Mouse (Mus musculus) G1E (cell line): ENCODE measurements at regions not wholly inside any gene's neighbourhood (a gene's known extent, or its start where the extent isn't known, plus 50 kb on each side); places are given as distances from the start of the nearest gene placed in this dataset.

Source experiments
- ATAC-seq: 2 replicates; pipeline ENCODE4 v1.8.0; 2016; ENCODE audit warnings: mild to moderate bottlenecking; ENCODE audit not compliant: insufficient number of reproducible peaks, poor library complexity, low FRiP score, severe bottlenecking; ENCODE audit errors: extremely low read depth
- DNase-seq: peaks from one replicate; pipeline ENCODE4 v3.0.0; 2012; ENCODE audit warnings: low spot score
- H3K27me3 ChIP-seq: 2 replicates; pipeline ENCODE4 v1.6.1; 2012; ENCODE audit warnings: mild to moderate bottlenecking, low read length, inconsistent platforms; ENCODE audit not compliant: insufficient read depth
- H3K36me3 ChIP-seq: replicated peaks from 2 replicates; pipeline ENCODE3; 2012; ENCODE audit warnings: mild to moderate bottlenecking, inconsistent platforms
- H3K4me1 ChIP-seq: 2 replicates; pipeline ENCODE4 v1.6.1; 2012; ENCODE audit warnings: low read depth, low read length, inconsistent platforms, mixed read lengths; ENCODE audit not compliant: insufficient read depth
- H3K4me3 ChIP-seq: 2 replicates; pipeline ENCODE4 v1.5.1; 2012; ENCODE audit warnings: low read depth, mild to moderate bottlenecking, inconsistent platforms, low read length, moderate library complexity, mixed read lengths
- H3K9me3 ChIP-seq: replicated peaks from 2 replicates; pipeline ENCODE4 v1.6.1; 2012; ENCODE audit warnings: inconsistent platforms
- CTCF ChIP-seq: IDR thresholded peaks from 2 replicates; pipeline ENCODE4 v1.5.1; 2012; ENCODE audit warnings: low read depth, low read length, inconsistent platforms, mixed read lengths
- GATA1 ChIP-seq: IDR thresholded peaks from 2 replicates; pipeline ENCODE4 v1.6.1; 2012; ENCODE audit warnings: borderline replicate concordance, low read length, inconsistent platforms, mixed read lengths
- GATA2 ChIP-seq: IDR thresholded peaks from 2 replicates; pipeline ENCODE4 v1.6.1; 2012; ENCODE audit warnings: low read depth, low read length, inconsistent platforms, borderline replicate concordance
- POLR2AphosphoS5 ChIP-seq: IDR thresholded peaks from 2 replicates; pipeline ENCODE4 v1.6.1; 2012; ENCODE audit warnings: low read depth, low read length, inconsistent platforms; ENCODE audit not compliant: insufficient replicate concordance
- TAL1 ChIP-seq: conservative IDR thresholded peaks from 2 replicates; pipeline ENCODE4 v1.6.1; 2012; ENCODE audit warnings: low read depth, low read length, inconsistent platforms, mixed read lengths

- ATAC-seq (no peak), DNase-seq (no peak)
- H3K4me3 ChIP-seq, result no peak overlapping the region
- no peaks in the 10 kb centered on the region for H3K36me3 ChIP-seq
- TF ChIP-seq GATA2 (no peak), GATA1 (no peak), CTCF (no peak), TAL1 (no peak), POLR2AphosphoS5 (no peak)
- no peaks in the 10 kb centered on the region for H3K27me3 ChIP-seq
- no peaks in the 10 kb centered on the region for H3K9me3 ChIP-seq
- H3K4me1 ChIP-seq, result no peaks in the 10 kb centered on the region
Observed at GRCm38 (mm10) chr9:94467846-94468245, 70.0 kb downstream of the 1190002N15Rik start.

DNA sequence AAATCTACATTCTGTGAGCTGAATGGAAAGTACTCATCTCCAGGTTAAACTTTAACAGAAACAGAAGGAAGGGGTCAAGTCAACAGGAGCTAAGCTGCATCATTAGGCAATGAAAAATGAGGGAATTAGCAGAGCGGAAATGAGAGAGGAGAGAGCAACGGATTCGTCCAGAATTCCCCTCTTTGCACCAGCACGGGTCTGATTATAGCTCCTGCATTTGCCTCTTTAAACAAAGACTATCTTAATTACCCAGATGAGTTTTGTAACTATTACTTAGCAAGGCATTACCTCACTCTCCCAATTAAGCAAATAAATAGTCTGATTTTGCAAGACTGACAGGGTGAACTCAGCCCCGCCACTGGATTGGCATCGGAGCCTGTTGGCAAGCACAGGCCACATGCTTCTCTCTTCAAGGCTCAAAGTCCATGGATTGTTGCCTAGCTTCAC, 81.8 kb downstream of the 1190002N15Rik start:
- H3K4me3 ChIP-seq, result no peak overlapping the region
- no peaks in the 10 kb centered on the region for H3K9me3 ChIP-seq
- no peak for TF ChIP-seq TAL1
- no peak for TF ChIP-seq GATA1
- TF ChIP-seq POLR2AphosphoS5, result no peak
- TF ChIP-seq CTCF, result no peak
- no peak for TF ChIP-seq GATA2
- ATAC-seq (no peak), DNase-seq (no peak)
- no peaks in the 10 kb centered on the region for H3K36me3 ChIP-seq
- no peaks in the 10 kb centered on the region for H3K27me3 ChIP-seq
- no peaks in the 10 kb centered on the region for H3K4me1 ChIP-seq

DNA sequence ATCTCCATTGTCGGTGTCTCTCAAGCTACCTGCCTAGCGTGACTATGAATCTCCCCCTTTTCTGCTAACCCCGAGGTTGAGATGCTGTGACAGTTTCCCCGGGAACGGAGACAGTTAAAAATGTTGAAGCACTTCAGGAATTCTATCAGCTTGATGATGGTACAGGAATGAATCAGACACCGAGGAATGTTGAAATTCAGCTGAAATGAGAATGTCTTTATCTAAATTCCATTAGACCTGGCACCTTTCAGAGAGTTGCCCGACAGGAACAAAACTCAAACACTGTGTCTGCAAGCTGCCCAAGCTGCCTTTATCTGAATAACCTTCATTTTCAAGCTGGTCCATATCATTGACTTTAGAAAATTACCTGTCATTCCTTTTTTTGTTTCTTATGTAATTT, 82.4 kb downstream of the 1190002N15Rik start:
- H3K36me3 ChIP-seq, result no peaks in the 10 kb centered on the region
- no peaks in the 10 kb centered on the region for H3K4me1 ChIP-seq
- TF ChIP-seq CTCF, result no peak
- TF ChIP-seq TAL1, result no peak
- no peak for TF ChIP-seq POLR2AphosphoS5
- TF ChIP-seq GATA2, result no peak
- no peak for TF ChIP-seq GATA1
- ATAC-seq, result no peak
- H3K27me3 ChIP-seq, result no peaks in the 10 kb centered on the region
- H3K9me3 ChIP-seq, result no peaks in the 10 kb centered on the region
- DNase-seq, result no peak
- H3K4me3 ChIP-seq, result no peak overlapping the region

- H3K36me3 ChIP-seq, result no peaks in the 10 kb centered on the region
- H3K27me3 ChIP-seq, result no peaks in the 10 kb centered on the region
- DNase-seq (no peak), ATAC-seq (no peak)
- no peaks in the 10 kb centered on the region for H3K9me3 ChIP-seq
- no peak overlapping the region for H3K4me3 ChIP-seq
- H3K4me1 ChIP-seq, result no peaks in the 10 kb centered on the region
- no peak for TF ChIP-seq GATA2
- TF ChIP-seq CTCF, result no peak
Observed at GRCm38 (mm10) chr9:94449911-94450310, 88.0 kb downstream of the 1190002N15Rik start.

DNA sequence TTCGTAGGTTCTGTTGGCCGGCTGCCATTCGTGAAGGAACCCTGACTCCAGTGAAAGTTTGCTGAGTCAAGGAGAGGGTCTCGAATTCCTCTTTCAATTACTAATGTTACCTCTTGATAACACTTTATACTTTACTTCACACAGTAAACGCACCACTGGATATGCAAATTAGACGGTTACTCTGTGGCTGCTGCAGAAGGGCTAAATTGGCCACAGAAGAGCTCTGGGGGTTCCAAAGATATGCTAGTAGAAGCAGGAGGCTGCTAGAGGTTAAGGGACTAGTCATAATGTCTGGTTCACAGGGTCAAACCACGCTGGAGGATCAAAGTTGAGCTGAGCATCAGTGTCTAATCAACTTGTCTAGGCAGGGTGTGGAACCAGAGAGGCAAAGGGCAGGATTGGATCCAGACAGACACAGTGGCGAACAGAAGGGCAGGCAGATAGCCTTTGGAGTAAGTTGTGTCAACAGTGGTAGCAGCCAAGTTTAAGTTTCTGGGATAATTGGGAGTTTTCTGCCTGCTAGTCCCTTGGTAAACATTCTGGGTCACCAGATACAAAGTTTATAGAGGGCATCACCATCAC, 91.6 kb downstream of the 1190002N15Rik start:
- Histone ChIP-seq H3K4me1 (no peaks in the 10 kb centered on the region), H3K9me3 (no peaks in the 10 kb centered on the region), H3K36me3 (no peaks in the 10 kb centered on the region), H3K27me3 (no peaks in the 10 kb centered on the region), H3K4me3 (no peak overlapping the region)
- TF ChIP-seq TAL1, result no peak
- no peak for TF ChIP-seq GATA1
- TF ChIP-seq CTCF, result no peak
- no peak for TF ChIP-seq GATA2
- TF ChIP-seq POLR2AphosphoS5, result no peak
- no peak for DNase-seq
- ATAC-seq, result no peak

GRCm38 (mm10) chr9:94444140-94444789, 93.6 kb downstream of the 1190002N15Rik start:
- DNase-seq, result no peak
- H3K4me1 ChIP-seq, result no peaks in the 10 kb centered on the region
- TF ChIP-seq CTCF (no peak), GATA2 (no peak), POLR2AphosphoS5 (no peak), TAL1 (no peak), GATA1 (no peak)
- no peak for ATAC-seq
- no peaks in the 10 kb centered on the region for H3K9me3 ChIP-seq
- H3K36me3 ChIP-seq, result no peaks in the 10 kb centered on the region
- H3K4me3 ChIP-seq, result no peak overlapping the region
- no peaks in the 10 kb centered on the region for H3K27me3 ChIP-seq
